Mouse (Mus musculus) liver, embryonic 12.5 days (tissue): Measurements from ENCODE around the gene Cox7a2l. TPM values are rescaled to one million over a fixed set of nuclear protein-coding genes. Genes with fewer than 3 reads are reported as not detected.
A peak's percentile ranks its signal among the peaks of the same experiment; 100 is the strongest.

Experiments
- ATAC-seq: fragments of 200-750 bp; cut with Nextera tagmentation; 2 replicates; pipeline ENCODE4 v1.8.0; 2017; ENCODE audit warnings: moderate number of reproducible peaks, mild to moderate bottlenecking, moderate library complexity
- H3K27ac ChIP-seq: fragments of 300-500 bp; sonication (generic); 2 replicates; pipeline ENCODE4 v1.5.1; 2016; ENCODE audit warnings: mild to moderate bottlenecking
- H3K27me3 ChIP-seq: fragments of 300-500 bp; sonication (generic); replicated peaks from 2 replicates; pipeline ENCODE4 v1.6.1; 2016; ENCODE audit warnings: mild to moderate bottlenecking, moderate library complexity
- H3K36me3 ChIP-seq: fragments of 300-500 bp; sonication (generic); 2 replicates; pipeline ENCODE4 v1.6.1; 2016; ENCODE audit warnings: mild to moderate bottlenecking, moderate library complexity
- H3K4me1 ChIP-seq: fragments of 300-500 bp; sonication (generic); 2 replicates; pipeline ENCODE4 v1.6.1; 2016
- H3K4me2 ChIP-seq: fragments of 300-500 bp; sonication (generic); 2 replicates; pipeline ENCODE4 v1.6.1; 2016; ENCODE audit warnings: mild to moderate bottlenecking, moderate library complexity
- H3K4me3 ChIP-seq: fragments of 300-500 bp; sonication (generic); 2 replicates; pipeline ENCODE4 v1.5.1; 2016; ENCODE audit warnings: mild to moderate bottlenecking, moderate library complexity
- H3K9ac ChIP-seq: fragments of 300-500 bp; sonication (generic); 2 replicates; pipeline ENCODE4 v1.6.1; 2016; ENCODE audit warnings: mild to moderate bottlenecking, moderate library complexity
- H3K9me3 ChIP-seq: fragments of 300-500 bp; sonication (generic); replicated peaks from 2 replicates; pipeline ENCODE4 v1.6.1; 2016; ENCODE audit warnings: mild to moderate bottlenecking, moderate library complexity
- WGBS: fragments of 180-500 bp; shearing (Covaris S2); methylation state at CpG from one replicate; pipeline ENCODE4 v1.1.7; 2016; ENCODE audit not compliant: insufficient replicate concordance; 5-methylcytosine and 5-hydroxymethylcytosine counted together
- polyA plus RNA-seq: library from polyadenylated mRNA; unstranded; fragments of >200 nt; fragmentation: Nextera tagmentation; extraction: Ambion mirVana; gene quantifications from 2 replicates; pipeline ENCODE4 v1.2.1, GENCODE M21; 2016

Cox7a2l gene
- polyA plus RNA-seq, result 87.2 and 90.9 TPM in 2 replicates

GRCm38 (mm10) chr17:83517280-83518015 lies at the start of gene Cox7a2l:
Cox7a2l (minus strand) TSS chr17:83517330.
- H3K27me3 ChIP-seq, result no peaks in the 10 kb centered on the region
- no peaks in the 10 kb centered on the region for H3K36me3 ChIP-seq
- no peaks in the 10 kb centered on the region for H3K9me3 ChIP-seq
- no peak for ATAC-seq
- H3K4me3 ChIP-seq, result no peak within 1 kb of the TSS
- no peak within 1 kb of the TSS for H3K27ac ChIP-seq
- no peak within 1 kb of the TSS for H3K9ac ChIP-seq
- 83% methylated on average over 8 of the region's 8 CpGs for WGBS
- no peak within 1 kb of the TSS for H3K4me2 ChIP-seq
- peaks cover 25% of the 10 kb centered on the region for H3K4me1 ChIP-seq

GRCm38 (mm10) chr17:83565506-83565905 lies 48.4 kb upstream of the Cox7a2l start:
- WGBS, result 66% methylated on average over 4 of the region's 4 CpGs
- Histone ChIP-seq H3K4me1 (peaks cover 44% of the 10 kb centered on the region), H3K36me3 (no peaks in the 10 kb centered on the region), H3K27ac (no peak overlapping the region), H3K4me3 (no peak overlapping the region), H3K27me3 (no peaks in the 10 kb centered on the region), H3K4me2 (no peak overlapping the region), H3K9me3 (no peaks in the 10 kb centered on the region), H3K9ac (no peak overlapping the region)
- ATAC-seq, result no peak

- H3K4me1 ChIP-seq, result peaks cover 44% of the 10 kb centered on the region
- WGBS, result 37% methylated on average over 12 of the region's 12 CpGs
- ATAC-seq, result no peak
Observed at GRCm38 (mm10) chr17:83564119-83564820, 47.1 kb upstream of the Cox7a2l start.

GRCm38 (mm10) chr17:83563703-83564111 lies 46.6 kb upstream of the Cox7a2l start:
- Histone ChIP-seq H3K4me1 (peaks cover 44% of the 10 kb centered on the region), H3K36me3 (no peaks in the 10 kb centered on the region), H3K27me3 (no peaks in the 10 kb centered on the region), H3K27ac (no peak overlapping the region), H3K4me3 (no peak overlapping the region), H3K9ac (no peak overlapping the region), H3K9me3 (no peaks in the 10 kb centered on the region), H3K4me2 (peak overlapping the region; percentile 27)
- ATAC-seq, result peak; percentile 30; the same call in 1 of the 2 replicates
- 45% methylated on average over 10 of the region's 10 CpGs for WGBS

More at GRCm38 (mm10) chr17:83564119-83564820, 47.1 kb upstream of the Cox7a2l start:
- no peak overlapping the region for H3K27ac ChIP-seq
- H3K4me2 ChIP-seq, result peak overlapping the region; percentile 27
- no peaks in the 10 kb centered on the region for H3K36me3 ChIP-seq
- no peak overlapping the region for H3K4me3 ChIP-seq
- no peak overlapping the region for H3K9ac ChIP-seq
- H3K27me3 ChIP-seq, result no peaks in the 10 kb centered on the region
- H3K9me3 ChIP-seq, result no peaks in the 10 kb centered on the region

GRCm38 (mm10) chr17:83562153-83563010 lies 45.3 kb upstream of the Cox7a2l start:
- Histone ChIP-seq H3K9ac (no peak overlapping the region; the same call in 1 of the 2 replicates), H3K9me3 (no peaks in the 10 kb centered on the region), H3K4me3 (no peak overlapping the region), H3K4me2 (peak overlapping the region; percentile 41), H3K27ac (peak overlapping the region; percentile 84), H3K4me1 (peaks cover 44% of the 10 kb centered on the region), H3K36me3 (no peaks in the 10 kb centered on the region), H3K27me3 (no peaks in the 10 kb centered on the region)
- WGBS, result 56% methylated on average over 5 of the region's 5 CpGs
- peak; percentile 96 for ATAC-seq

- Histone ChIP-seq H3K36me3 (no peaks in the 10 kb centered on the region), H3K9ac (no peak overlapping the region), H3K27ac (no peak overlapping the region), H3K4me3 (no peak overlapping the region), H3K4me2 (no peak overlapping the region), H3K4me1 (peaks cover 39% of the 10 kb centered on the region), H3K9me3 (no peaks in the 10 kb centered on the region), H3K27me3 (no peaks in the 10 kb centered on the region)
- ATAC-seq, result no peak
- 86% methylated on average over 8 of the region's 8 CpGs for WGBS
Observed at GRCm38 (mm10) chr17:83559081-83559480, 42.0 kb upstream of the Cox7a2l start.

GRCm38 (mm10) chr17:83555836-83556235 lies 38.7 kb upstream of the Cox7a2l start:
- Histone ChIP-seq H3K4me1 (peaks cover 6% of the 10 kb centered on the region), H3K4me2 (no peak overlapping the region), H3K27ac (no peak overlapping the region), H3K9ac (no peak overlapping the region), H3K36me3 (no peaks in the 10 kb centered on the region), H3K9me3 (no peaks in the 10 kb centered on the region), H3K27me3 (no peaks in the 10 kb centered on the region), H3K4me3 (no peak overlapping the region)
- WGBS, result 57% methylated on average over 11 of the region's 11 CpGs
- no peak for ATAC-seq

GRCm38 (mm10) chr17:83554997-83555396 lies 37.9 kb upstream of the Cox7a2l start:
- H3K9me3 ChIP-seq, result no peaks in the 10 kb centered on the region
- no peak for ATAC-seq
- H3K36me3 ChIP-seq, result no peaks in the 10 kb centered on the region
- peaks cover 6% of the 10 kb centered on the region for H3K4me1 ChIP-seq
- H3K9ac ChIP-seq, result no peak overlapping the region
- no peak overlapping the region for H3K4me3 ChIP-seq
- H3K27me3 ChIP-seq, result no peaks in the 10 kb centered on the region
- no peak overlapping the region for H3K4me2 ChIP-seq
- no peak overlapping the region for H3K27ac ChIP-seq
- WGBS, result 82% methylated on average over 7 of the region's 7 CpGs

GRCm38 (mm10) chr17:83548501-83549233 lies 31.5 kb upstream of the Cox7a2l start:
- 23% methylated on average over 12 of the region's 12 CpGs for WGBS
- H3K27me3 ChIP-seq, result peaks cover 48% of the 10 kb centered on the region
- no peak overlapping the region for H3K9ac ChIP-seq
- peaks cover 20% of the 10 kb centered on the region for H3K4me1 ChIP-seq
- no peak overlapping the region for H3K27ac ChIP-seq
- H3K9me3 ChIP-seq, result no peaks in the 10 kb centered on the region
- peak; percentile 49; the same call in 1 of the 2 replicates for ATAC-seq
- no peak overlapping the region for H3K4me3 ChIP-seq
- H3K4me2 ChIP-seq, result peak overlapping the region; percentile 12
- H3K36me3 ChIP-seq, result no peaks in the 10 kb centered on the region

- Histone ChIP-seq H3K27me3 (peaks cover 48% of the 10 kb centered on the region), H3K4me3 (no peak overlapping the region), H3K36me3 (no peaks in the 10 kb centered on the region), H3K9ac (no peak overlapping the region), H3K4me1 (peaks cover 20% of the 10 kb centered on the region), H3K27ac (no peak overlapping the region), H3K9me3 (no peaks in the 10 kb centered on the region), H3K4me2 (no peak overlapping the region)
- ATAC-seq, result no peak
- WGBS, result 62% methylated on average over 10 of the region's 10 CpGs
Observed at GRCm38 (mm10) chr17:83547145-83547544, 30.0 kb upstream of the Cox7a2l start.
